Mouse (Mus musculus) ovary, adult 18-20 months (tissue): Measurements from ENCODE around the gene Frmd4b.
"Not testable (repeated sequence)": the region's sequence is repeated elsewhere in the genome, so short reads cannot be mapped to it uniquely, and the experiment has no call there.

Experiments used
- DNase-seq: peaks from one replicate; pipeline ENCODE4 v3.0.0; 2022; ENCODE audit warnings: low spot score, mixed read lengths

The Frmd4b gene

DNA sequence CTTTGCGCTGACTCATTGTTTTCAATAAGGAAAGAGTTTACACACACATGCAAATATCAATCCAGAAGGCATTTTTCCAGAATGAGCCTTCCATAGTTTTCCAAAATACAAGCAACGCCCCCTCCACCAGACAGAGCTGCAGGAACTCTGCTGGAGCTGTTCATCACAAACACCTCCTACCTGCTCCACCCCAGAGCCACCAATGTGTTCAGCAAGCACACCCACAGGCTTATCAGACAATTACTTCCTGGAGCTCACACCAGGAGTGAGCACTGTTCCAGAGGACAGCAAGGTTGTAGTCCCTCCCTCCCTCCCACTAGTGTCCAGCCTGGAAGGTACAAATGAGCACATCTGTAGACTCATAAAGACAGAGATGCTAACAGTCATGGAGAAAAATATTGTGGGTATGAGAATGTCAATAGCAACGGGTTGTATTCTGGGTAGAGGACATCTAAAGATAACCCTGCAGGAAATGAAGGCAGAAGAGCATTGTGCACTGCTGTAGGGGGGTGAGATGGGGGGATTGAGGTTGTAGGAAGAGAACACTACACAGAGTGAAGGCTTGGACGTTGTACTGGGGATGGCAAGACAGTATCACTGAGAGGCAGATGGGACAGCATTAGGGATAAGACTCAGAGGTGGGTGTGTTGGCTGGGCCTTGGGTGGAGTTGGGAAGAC is 144.3 kb downstream of the Frmd4b start:
- DNase-seq = no peak

DNA sequence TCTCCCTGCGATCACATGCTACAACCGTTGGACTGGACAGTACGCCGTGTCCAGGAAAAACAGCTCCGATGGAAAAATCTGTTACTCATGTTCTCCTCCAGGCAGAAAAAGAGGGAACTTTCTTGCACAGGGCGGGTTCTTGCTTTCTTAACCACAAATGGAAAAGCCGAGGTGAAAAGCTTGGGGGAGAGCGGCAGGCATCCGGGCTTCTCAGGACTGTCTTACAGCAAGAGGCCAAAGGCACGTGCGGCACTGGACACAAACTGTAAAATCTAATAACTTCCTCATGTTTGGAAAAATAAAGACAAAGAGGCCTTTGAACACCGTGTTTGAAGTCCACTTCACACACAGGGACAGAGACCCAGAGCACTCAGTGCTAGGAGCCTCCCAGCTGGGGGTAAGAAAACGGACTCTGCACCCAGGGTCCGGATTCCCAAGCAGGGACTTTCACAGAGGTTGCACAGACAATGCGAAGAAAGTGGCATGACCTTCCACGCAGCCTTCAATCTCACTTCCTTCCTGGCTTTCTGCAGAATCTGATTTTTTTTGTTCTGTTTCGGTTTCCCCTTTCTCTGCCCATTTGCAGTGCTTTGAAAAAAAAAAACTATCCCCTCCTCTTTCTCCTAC is 153.3 kb downstream of the Frmd4b start:
- no peak for DNase-seq

DNA sequence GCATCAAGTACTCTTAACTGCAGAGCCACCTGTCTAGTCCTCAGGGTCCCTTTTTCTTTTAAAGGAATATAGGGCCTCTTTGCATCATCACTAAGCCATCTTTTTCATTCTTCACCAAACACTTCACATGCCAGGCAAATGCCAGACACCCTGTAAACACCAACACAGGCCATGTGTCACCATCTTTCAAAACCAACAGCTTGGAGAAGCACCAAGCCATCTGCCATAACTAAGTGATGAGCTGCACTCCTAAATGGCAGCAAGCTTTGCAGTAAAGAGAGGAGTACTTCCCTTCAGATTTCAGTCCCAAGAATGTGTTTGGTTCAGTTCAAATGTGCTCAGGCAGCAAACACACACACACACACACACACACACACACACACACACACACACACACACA is 154.9 kb downstream of the Frmd4b start:
- no peak for DNase-seq

DNA sequence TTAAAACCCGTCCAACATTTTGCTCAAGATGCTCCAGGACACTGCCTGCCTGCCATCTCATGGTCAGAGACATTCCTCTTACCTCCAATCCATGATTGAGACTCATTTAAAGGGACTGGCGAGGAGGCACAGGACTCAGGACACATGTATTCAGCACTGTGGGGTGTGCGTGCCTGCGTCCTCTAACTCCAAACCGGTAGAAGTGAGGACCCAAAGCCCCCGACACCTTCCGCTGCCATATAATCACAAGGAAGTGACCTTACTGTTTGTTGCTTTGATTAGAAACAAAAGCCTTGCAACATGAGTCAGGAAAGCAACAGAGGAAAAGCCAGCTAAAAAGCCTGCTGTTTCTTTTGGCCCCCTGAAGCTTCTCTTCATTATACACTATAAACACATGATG is 158.2 kb downstream of the Frmd4b start:
- DNase-seq = no peak

DNA sequence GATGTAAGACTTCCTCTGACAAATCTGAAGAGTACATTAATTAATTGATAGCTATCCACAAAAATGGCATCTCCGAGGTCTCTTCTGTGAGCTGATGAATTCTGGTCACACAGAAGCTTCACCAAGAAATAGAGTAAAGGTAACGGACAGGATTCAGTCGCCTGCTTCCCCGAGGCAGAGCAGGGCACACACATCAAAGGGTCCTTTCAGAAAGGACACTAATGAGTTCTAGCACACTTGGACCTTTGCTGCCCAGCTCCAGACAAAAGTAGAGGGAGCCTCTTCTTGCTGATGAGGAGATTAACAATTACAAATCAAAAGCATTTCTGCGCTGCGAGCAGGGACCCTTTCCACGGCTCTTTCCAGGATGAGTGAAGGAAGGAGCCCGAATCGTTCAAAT is 159.0 kb downstream of the Frmd4b start:
- DNase-seq = no peak

DNA sequence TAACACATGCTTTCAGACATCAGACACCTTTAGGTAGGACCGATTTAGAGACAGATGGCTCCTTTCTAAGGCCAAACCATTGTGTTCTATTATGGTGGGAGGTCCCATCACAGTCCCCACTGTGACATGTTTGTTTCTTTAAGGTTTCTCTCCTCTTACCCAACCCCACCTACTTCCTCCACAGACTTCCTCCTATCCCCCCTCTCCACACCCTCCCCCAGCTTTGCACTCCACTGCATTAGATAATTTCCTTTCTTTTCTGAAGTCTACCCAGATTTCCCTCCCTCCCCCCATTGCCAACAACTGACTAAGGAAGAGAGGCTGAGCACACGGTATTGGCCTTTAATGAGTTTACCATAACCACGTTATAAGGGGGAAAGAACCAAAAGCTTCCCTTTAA is 159.4 kb downstream of the Frmd4b start:
- no peak for DNase-seq

DNA sequence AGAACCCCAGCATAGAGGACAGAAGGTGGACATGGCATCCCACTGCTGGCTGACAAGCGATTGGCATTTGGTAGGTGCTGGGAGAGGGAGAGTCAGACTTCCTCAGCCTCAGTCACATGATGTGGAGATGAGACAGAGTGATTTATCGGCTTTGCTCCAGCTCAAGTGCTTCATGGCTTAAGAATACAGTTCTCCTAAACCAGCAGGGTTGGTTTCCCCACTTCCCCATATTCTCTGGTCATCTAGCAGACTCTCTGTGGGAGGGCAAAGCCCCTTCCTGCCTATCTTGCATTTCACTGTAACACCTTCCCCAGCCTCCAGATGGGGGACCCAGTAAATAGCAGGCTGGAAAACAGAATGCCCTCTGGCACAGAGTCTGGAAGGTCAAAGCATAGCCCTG is 160.1 kb downstream of the Frmd4b start:
- no peak for DNase-seq

DNA sequence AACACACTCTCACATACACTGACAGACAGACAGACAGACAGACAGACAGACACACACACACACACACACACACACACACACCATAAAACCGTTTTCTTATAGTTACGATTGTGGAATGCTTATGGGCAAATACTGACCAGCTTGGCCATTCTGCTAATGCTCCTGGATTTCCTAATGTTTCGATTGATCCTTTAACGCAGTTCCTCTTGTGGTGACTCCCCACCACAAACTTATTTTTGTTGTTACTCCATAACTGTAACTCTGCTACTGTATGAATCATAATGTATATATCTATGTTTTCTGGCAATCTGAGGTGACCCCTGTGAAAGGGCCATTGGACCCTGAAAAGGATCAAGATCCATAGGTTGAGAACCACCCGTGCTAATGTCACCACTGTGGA is 165.1 kb downstream of the Frmd4b start:
- no peak for DNase-seq

DNA sequence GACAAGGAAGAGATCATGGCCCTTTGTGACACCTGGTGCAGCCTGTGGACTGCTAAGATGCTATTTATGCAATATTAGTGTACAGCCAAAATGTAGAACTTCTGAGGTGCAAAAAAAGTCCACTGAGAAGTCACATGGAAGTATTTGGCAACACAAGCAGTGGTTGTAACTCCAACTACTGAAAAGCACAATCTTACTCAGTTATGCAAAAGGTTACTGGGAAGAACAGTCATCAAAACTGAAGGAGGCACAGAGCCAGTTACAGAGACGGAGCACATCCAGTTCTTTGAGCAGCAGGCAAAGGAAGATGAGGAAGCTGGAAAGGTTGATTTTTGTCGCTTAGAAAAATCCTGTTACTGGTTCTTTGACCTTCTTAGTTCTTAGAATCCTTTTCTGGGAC is 167.5 kb downstream of the Frmd4b start:
- no peak for DNase-seq

DNA sequence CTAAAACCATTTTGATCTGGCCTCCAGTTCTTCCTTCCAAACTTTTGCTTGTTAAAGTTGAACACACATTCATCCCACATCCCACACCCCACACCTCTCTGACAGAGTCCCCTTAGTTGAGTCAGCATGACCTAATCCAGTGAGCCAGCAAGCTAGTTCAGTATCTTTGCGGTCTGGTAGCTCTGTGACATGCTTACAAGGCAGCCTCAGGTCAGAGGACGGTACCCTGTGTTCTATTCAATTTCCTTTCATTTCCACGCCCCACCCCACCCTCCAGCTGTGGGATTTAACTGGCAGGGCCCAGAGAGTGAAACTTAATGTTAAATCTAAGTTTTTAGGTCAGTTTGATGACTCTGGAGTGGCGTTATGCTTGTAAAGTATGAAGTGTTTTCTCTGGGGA is 170.3 kb downstream of the Frmd4b start:
- no peak for DNase-seq

DNA sequence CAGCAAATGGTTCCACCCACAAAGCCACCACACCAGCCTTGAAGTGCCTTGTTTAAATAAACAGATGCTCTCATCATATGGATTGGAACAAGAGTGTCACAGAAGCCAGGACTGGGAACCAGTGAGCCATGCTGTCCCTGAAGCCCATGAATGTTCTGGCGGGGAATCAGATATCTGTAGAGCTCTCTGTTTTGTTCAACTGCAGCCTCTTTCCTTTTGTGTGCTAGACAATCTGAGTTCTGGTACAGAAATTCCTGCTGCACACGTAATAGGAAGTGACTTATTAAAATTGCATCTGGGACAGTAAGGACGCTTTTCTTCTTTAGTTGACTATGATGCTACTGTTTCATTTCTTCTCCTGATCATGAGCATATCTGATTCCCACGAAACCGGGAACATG is 173.2 kb downstream of the Frmd4b start:
- no peak for DNase-seq

DNA sequence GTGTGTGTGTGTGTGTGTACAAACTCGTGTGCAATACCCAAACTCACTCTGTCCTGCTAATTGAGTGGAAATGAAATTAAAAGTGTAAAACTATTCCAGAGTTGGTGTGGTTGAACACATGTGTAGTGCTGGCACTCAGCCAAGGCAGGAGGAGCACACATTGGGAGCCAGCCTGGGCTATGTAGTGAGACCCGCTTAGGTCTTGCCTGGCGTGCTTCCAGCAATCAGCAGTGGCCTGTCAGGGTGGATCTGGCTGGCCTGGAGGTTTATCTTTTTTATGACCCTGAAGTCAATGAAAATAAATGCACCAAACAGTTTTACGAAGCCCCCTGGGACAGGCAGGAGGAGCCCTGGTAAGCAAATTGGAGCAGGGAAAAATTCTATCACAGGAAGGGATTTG is 173.8 kb downstream of the Frmd4b start:
- DNase-seq = no peak

DNA sequence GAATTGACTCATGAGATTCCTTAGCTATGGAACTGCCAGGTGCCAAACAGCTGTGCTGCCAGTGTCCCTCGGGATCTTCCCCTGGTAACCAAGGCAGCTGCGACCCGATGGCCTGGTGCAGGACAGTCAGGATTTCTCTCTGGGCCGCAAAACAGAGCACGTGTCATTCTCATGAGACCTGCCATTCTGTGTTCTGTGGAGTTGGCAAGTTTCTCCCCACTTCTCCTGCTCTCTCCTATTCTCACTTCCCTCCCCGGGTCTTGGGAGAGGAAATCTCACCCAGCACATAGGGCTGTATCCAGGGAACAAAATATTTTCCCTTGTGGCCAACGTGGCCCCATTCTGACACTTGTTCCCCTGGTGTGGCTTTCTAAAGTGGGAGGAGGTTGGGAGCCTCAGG is 176.0 kb downstream of the Frmd4b start:
- no peak for DNase-seq

DNA sequence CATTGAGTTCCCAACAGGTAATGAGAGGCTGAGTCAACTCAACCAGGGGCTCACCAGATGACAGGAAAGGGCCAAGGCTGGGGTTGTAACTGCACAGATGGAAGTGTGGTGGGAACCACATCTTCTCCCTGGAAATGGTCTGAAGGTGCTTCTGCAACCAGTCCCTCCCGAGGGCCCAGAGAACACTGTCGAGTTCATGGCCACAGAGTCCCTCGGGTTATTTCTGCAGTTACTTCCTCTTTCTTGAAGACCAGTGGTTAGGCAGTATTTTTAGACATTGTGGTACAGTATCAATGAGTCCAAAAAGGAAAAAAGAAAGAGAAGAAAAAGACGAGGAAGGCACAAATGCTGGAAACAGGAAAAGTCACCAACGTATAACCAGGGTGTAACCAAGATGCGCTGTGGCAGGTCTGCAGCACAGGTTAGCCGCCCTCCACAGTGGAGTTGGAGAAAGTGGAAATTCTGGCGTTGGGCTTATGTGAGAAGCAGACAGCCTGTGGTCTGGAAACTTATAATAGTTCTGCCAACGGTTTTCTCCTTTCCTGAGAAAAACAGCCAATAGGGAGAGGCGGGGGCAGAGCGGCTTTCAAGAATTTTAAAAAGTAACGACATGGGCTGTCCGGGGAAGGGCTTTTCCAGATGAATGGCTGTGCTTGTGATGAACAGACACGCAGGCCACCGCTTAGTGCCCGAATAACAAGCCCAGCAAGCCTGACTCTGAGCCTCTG is 178.3 kb downstream of the Frmd4b start:
- DNase-seq = no peak

DNA sequence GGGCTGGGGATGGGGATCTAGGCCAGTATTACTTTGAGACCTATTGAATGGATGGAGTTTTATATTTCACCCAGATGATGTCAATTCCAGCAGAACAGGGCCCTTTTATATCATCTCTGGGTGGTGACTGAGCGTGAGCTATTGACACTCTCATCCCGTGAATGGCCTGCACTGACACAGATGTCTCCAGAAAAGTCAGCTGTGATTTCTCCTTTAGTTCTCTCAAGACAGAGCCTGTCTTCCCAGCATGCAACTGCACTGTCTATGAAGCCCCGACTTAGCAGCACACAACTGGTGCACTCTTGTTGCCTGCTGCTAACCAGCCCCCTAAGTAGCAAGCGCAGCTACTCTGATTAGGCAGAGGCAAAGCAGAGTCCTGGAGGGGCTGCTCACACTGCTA is 182.6 kb downstream of the Frmd4b start:
- no peak for DNase-seq

DNA sequence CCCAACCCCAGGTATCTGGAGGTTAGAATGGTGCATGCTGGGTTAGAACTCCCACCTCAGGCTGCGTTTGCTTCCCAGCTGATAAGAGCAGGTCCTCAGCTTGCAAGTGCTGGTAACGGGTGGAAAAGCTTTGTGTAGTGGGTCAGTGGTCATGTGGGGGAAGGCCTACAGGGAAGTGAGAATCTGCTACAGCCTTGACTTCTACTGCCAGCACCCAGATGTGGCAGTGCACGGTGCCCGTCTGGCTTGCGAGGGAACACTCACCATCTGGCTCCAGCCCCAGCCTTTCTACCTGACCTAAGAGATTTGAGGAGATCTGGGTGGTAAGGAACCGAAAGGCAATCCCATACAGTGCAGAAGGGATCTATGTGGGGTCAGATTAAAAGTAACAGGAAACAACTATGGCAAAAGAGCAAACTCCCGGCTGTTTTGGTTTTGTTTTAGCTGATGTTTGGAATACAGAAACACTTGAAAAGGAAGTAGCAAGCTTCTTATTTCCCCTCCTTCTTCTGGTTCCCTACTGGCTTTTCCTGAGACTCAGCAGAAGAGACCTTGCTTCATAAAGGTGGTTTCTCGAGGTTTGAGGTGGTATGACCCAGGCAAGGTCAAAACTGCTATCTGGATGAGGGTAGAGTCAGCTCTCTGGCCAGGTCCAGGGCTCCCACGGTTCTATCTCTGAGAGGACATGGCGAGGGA is 185.9 kb downstream of the Frmd4b start:
- no peak for DNase-seq

DNA sequence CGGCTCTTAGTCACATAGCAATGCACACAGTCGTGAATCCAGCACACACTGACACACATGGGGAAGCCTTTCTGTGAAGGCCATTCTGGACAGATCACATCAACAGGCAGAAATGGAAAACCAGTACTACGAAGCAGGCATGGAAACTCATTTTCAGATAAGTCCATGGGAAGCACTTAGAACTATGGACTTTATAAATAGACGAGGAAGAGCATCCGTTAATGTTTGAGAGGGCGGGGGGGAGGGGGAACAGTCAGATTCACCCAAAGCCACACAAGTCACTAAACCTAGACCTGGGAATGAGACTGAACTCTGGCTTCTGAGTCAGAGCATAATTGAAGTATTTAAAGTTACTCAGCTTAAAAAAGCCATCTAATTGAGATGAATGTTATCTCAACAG is 186.8 kb downstream of the Frmd4b start:
- no peak for DNase-seq

DNA sequence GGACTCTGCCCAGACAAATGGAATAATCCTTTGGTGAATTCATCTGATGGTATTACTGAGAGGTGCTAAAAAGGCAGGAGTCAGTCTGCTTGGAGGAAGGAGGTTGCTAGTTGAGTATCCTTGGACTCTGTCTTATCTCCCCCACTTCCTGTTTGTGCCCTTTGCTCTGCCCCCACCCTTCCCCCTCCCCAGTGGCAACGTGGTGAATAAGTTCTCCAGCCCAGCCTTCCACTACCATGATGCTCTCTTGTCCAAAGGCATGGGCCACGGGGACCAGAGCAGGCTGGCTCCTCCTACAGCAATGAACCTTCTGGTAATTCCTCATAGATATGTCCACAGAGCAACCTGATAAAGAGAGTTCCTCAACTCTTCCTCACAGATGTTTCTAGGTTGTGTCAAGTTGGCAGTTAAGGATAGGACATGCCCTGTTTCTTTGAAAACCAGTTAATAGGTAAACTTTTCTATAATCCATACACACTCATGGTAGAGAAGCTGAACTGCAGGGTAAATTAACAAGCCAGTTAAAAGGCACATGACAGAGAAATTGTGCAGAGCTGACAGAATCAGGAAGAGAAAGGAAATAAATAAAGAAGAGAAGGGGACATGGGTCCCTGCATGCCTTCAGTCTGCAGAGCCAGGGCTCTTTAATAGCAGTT is 187.5 kb downstream of the Frmd4b start:
- no peak for DNase-seq

DNA sequence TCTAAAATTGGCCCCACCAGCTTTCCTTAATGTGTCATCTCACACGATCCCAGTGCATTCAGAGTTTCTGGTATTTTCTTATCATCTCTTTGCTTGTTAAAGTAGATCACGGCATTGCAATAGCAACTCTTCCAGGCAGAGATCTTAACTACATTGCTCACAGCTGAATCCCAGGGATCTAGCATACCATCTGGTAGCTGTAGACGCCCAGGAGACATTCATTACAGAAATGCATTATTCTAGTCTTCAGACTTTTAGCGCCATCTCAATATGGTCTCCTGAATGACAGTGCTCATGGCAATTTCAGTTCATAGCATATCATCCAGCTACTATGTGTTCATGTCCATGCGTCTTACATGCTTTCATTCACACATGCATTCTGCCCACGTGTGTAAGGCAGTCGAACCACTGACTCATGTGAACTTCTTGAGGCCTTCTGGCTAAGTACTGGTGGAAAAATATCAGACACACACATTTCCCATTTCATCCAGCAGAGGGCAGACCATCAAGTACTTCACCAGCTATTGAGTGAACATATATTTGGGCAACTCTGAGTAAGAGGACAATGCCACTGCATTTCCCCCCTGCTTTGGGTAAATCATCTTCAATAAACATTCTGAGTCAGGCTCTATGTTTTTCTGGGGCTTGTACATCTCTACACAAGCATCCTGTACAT is 197.4 kb downstream of the Frmd4b start:
- no peak for DNase-seq

DNA sequence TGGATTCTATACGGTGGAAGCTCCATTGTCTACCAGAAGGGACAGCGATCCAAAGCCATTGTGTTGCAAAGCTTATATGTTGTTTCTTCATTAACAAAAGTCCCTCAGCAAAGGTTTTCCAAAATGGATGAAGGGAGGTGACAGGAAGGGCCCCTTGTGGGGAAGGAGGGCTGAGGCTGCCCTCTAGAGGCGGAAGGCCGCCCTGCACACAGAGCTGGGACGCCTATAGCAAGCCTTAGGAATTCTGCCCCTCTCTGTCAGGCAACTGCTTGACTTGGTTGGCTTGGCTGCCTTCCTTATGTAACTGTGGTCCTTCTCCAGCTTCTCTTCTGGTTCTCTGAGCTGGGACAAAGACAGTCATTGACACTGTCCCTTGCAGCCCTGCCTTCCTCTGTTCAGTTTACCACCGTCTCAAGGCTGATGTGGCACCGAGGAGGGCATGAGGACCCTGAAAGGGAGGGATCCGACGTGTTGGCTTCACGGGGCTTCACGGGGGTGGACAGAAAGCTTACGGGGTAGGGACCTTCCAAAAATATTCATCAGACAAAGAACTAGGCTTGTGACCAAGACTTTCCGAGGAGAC is 200.3 kb downstream of the Frmd4b start:
- no peak for DNase-seq

DNA sequence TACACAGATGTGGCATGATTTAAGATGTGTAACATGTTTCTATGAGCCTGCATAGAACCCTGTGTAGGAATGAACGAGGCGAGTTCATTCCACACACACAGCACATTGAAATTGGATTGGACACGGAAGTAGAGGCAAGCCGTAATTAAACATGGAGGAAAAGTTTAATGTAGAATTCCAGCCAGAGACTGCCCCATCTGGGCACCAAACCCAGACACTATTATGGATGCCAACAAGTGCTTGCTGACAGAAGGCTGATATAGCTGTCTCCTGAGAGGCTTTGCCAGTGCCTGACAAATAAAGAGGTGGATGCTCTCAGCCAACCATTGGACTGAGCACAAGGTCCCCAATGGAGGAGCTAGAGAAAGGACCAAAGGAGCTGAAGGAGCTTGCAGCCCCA is 201.8 kb downstream of the Frmd4b start:
- DNase-seq = not testable (repeated sequence)
